Mouse (Mus musculus): ENCODE measurements around the gene Nsrp1.

Gene Nsrp1

DNA sequence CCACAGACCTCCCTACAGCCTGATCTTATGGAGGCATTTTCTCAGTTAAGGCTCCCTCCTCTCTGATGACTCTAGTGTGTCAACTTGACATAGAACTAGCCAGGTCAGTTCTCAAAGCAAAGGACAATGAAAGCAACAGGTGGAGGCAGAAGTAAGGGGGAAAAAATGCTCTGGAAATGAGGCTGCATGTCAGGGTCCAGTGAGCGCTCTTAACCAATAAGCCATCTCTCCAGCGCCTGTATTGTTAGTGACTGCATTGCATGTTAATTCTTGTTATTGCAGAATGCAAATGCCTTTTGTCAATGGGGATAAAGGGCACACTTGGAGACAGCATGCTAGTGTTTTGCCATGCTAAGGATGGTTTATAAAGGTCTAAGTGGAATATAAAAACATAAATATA lies 35.4 kb downstream of the Nsrp1 start:
- DNase-seq (ENCODE audit: low spot score in 2 of 2) = no peak

DNA sequence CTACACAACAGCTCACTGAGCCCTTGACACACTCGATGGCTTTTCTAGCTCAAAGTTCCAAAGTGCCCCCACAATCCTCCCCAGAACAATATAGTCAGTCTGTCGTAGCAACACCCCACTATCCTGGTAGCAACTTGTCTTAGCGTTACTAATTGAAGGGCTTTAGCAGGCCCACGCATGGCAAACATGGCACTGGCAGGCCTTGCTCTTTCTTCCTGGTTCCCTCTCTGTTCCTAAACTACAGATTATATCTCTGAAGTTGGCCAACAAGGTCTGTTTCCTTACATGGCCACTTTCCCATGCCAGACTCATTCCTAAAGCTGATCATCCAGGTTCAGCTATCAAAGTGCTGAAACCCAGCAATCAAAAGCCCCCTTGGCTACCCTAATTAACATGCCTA lies 36.3 kb downstream of the Nsrp1 start:
- DNase-seq (ENCODE audit: low spot score in 2 of 2) = no peak

DNA sequence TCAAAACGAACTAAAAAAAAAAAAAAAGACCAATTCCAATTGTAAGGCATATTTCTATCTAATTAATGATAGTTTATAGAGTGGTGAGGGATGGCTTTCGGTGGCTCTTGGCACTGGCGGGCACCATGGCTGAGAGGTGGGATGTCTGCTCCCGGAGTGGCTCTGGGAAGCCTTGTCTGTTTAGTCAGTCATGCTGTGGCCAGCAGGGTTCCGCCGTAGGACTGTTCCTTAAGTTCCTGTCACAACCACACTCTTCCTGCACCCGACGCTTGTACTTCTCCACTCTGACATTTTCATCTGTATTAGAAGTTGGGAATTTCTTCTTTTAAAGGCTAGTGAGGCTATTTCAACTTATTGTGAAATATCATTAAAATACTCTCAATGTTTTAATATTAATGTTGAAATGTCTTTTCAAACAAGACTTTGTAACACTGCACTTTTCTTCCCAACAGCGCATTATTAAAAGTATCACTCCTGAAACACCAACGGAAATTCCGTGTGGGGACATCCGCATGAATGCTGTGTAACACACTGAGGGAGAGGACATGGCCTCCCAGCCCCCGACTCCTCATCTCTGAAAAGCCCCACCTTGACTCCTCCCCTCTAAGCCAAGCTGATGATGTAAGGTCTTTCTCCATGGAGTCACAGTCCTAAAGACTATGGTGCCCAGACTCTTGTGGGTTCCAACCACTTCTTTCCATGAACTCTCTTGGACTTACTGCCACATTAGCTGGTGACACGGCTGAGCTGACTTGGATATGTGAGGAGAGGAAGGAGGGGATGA lies 46.9 kb downstream of the Nsrp1 start:
- DNase-seq (ENCODE audit: low spot score in 2 of 2) = no peak

DNA sequence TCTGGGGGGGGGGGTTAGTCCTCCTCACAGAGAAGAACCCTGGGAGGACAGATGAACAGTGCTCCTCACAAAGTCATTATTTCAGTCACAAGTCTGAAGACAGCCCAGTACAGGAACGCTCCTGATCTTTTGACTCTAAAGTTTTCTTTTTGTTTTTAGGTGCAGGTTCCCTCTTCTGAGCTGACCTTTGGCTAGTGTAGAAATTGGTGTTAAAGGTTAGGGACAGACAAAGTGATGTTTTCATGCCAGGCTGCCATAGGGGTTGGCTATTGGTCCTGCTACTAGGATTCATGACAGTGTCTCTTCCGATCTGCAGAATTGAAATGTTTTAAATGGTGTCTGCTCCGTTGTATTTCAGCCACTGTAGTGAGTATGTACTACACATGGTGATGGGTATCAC lies 50.1 kb downstream of the Nsrp1 start:
- DNase-seq (ENCODE audit: low spot score in 2 of 2) = no peak

DNA sequence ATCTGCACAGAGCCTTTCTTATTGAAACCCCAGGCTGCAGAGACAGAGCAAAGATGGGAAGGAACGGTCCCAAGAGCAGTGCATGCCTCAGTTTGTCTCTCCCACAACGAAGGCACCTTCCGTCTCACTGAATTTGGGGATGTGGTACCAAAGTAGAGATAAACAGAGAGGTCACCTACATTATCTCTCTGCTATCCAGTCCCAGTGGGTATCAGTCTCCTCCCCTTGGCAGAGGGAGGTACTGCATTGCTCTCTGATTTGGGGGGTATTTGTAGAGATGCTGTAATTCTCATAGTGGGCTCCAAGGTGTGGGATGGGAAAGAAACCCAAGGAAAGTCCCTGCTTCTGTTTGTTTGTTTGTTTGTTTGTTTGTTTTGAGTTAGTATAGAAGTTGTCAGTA lies 51.7 kb downstream of the Nsrp1 start:
- DNase-seq (ENCODE audit: low spot score in 2 of 2) = no peak

DNA sequence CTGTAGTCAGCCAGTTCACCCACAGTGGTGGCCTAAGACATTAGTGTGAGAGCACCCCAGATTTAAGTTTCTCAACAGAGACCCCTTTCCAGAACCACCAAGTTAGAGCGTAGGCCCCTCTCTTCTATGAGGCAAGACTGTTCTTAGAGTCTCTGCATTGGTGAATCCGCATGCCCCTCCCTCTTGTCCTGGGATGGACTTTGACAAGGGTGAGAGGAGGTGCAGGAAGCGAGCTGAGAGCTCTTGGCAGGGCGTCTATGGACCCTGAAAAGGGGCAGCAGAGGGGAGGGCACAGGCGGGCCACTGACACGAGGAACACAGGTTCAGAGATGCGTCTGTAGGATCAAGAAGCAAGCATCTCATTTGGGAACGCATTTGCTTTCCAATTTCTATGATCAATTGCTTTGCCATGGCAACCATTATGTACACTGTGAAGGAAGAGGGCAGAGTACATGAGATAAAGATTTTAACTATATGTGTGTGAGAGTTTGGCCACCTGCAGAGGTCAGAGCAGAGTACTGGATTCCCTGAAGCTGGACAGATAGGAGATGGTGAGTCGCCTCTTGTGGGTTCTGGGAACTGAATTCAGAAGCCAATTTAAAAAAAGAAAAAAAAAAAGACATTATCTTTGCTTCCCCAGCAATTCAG lies 56.4 kb downstream of the Nsrp1 start:
- DNase-seq (ENCODE audit: low spot score in 2 of 2) = no peak

DNA sequence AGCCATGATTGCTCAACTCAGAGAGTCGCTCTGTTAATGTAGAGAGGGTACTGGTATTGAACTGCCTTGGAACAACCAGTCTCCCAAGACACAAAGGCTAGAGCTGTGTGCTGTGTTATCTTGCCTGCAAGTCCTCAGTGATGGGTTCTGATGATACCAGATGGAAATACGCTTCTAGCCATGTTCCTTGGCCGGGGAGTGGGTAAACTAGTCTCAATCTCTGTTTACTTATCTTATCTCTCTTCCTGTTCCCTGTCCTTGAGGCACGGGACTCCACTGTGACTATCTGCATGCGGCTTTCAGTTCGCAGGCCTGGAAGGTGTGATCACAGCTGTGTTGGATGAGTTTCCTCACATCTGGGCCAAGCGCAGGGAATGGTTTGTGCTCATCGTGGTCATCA lies 58.7 kb downstream of the Nsrp1 start:
- DNase-seq (ENCODE audit: low spot score in 2 of 2) = no peak

DNA sequence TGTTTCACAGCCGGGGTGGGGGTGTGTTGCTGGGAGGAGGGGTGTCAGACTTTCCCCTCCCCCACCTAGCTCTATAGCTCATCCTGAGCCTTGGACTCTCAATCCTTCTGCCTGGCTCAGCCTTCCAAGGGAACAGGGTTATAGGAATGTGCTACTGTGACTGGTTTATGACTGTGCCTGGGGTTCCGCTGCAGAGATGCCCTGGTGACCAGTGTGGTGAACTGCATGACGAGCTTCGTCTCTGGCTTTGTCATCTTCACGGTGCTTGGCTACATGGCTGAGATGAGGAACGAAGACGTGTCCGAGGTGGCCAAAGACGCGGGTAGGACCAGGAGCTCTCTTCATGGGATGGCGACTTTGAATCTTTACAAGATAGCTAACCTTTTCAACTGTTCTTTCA lies 60.2 kb downstream of the Nsrp1 start:
- no peak for DNase-seq (ENCODE audit: low spot score in 2 of 2)

DNA sequence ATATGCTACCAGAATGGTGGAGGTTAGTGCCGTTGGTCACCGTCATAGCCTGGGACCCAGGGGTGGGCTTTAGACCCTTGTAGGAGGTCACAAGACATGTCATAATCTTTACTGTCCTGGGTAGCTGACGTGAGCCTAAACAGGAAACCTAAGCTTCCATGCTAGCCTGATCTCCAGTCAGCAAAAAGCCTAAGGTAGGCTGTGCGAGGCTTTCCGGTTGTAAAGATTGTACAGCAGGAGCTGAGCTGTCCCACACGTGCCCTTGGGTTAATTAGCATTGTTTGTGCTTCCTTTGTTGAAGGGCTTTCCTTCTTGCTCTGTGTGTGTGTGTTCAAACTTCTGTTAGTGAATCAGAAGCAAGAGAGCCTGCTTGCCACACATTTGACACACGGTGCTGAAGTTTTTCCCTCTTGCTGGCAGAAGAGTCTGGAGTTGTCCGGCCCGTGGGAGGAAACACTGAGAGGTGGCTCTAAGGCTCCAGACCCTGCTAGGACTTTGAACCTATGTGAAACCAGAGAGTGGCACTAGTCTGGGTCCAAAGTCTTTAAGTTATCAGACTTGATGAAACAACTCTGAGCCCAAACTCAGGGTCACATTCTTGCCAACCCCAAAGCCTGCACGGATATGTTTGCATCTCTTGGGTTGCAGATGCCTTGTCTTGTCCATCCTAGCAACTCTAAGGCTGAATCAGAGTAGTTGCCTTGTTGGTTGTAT lies 67.3 kb downstream of the Nsrp1 start:
- DNase-seq (ENCODE audit: low spot score in 2 of 2) = no peak

DNA sequence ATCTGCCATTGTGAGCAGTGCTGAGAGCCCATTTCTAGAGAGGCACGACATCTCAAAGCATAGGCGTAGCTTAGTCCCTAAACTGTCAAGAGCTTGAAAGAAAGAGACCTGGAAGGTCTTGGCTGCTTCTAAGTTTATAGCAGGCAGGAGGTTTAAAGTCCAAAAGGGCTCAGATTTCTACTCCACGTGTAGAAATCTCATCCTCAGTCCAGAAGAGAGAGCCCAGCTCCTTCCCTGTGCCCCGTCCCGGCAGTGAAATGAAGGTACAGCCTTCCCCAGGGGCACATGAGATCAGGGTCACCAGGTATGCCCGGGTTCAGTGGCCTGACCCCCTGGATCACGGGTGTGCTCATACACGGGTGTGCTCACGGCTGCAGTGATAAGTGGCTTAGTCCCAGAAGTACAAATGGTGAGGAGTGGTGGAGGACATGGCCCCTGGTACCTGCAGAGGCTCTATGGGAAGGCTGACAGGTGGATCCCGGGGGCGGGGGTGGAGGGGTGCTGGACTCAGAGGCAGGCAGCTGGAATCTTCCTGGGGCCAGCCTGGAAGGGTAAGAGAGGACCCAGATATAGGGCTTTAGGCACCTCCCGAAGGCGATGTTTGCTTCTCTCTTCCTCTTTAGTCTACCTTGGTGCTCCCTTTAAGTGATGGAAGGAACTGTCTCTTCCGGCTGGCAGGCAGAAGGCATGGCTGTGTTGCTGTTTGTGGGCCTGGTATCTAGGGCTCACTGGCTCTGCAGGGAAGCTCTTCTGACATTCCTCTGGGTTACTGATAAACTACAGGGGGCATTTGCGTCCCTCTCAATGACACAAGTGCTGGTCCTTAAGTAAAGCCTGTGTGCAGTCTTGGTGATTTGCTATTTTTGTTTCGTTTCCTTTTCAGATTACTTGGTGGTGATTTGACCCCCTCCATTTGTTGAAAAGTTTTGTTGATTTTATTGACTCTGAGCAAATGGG lies 68.9 kb downstream of the Nsrp1 start:
- no peak for DNase-seq (ENCODE audit: low spot score in 2 of 2)

DNA sequence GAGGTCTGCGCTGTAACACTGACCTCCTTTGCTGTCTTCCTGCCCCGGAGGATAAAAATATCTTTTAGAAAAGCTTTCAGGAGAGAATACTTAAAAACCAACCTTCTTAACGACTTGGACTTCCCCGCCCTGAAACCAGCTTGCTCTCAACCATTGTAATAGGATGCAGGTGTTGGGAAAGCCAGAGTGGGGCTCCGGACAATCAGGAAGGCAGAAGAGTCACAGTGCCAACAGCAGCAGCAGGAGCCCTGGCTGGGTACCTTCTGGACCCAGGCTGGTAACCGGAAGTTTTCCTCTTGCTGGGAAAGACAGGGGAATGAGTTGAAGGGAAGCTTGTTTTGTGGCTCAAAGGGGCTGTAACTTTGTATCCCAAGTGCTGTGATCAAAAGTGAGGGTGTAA lies 71.6 kb downstream of the Nsrp1 start:
- no peak for DNase-seq (ENCODE audit: low spot score in 2 of 2)

DNA sequence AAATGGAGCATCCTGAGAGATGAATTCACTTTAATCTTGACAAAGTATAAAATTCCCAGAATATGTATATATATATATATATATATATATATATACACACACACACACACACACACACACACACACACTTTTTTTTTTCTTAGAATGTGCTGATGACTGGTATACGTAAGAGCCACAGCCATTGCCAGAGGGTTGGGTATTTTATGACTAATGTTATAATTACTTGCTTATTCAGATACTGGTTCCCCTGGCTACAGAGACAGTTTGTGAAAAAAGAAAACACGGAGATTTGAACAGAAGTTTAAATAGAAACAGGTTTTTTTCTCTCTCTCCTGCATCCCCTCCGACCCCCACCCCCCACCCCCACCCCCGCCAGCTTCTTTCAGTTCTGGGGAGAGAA lies 72.4 kb downstream of the Nsrp1 start:
- no peak for DNase-seq (ENCODE audit: low spot score in 2 of 2)

DNA sequence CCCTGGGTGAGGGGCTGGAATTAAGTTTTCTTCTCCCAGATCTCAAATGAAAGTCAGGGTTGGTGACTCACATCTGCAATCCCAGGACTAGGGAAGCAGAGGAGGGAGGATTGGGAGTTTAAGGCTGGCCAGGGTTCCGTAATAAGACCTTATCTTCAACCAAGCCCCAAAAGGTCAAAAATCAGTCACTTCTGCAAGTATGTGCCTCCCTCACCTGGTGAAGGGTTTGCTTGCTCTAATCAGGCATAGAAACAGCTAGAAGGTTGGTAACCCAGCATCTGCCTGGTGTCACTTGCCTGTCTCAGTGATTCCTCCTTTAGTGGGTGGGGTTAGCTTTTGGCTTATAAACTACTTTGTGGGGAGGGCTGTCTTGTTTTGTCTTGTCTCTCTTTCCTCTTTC lies 75.9 kb downstream of the Nsrp1 start:
- DNase-seq (ENCODE audit: low spot score in 2 of 2) = no peak

DNA sequence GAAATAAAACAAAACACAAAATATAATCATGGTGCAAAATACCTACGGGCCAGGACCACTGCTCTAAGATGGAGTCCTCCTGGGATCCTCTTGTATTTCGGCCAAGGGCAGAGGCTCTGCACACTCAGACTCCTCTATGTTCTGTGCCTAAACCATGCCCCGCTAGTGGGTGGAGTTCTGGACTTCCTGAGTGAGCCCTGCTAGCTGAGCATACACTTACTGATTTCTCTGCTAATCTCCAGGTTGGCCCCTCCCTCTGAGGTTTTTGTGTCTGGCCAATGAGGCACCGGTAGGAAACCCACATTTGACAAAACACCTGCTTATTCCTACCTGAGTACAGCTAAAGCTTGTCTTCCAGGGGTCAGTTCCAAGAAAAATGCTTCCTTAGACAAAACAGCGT lies 77.5 kb downstream of the Nsrp1 start:
- DNase-seq (ENCODE audit: low spot score in 2 of 2) = no peak

DNA sequence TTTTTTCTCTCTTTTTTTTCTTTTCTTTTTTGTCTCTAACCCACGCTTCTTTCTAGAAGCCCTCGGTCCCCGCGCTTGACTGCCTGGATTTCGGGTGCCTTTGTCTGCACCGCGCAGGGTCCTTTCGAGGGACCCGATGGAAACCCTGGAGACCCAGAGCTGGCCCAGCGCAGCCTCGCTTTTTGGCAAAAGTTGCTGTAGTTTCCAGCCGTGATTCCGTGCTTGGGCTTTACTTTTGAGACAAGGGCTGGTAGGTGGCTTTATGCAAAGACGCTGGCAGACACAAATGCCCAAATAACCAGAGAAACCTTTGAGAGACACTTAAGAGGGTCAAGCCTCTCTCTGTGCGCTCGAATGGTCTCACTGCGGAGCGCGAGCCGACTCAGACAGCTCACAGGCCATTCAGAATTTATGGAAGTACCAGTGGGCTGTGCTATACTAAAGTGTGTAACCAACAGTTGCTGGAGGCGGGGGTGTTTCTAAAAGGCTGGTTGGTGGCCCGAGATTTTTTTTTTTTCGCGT lies 79.5 kb downstream of the Nsrp1 start:
- DNase-seq (ENCODE audit: low spot score in 2 of 2) = no peak

DNA sequence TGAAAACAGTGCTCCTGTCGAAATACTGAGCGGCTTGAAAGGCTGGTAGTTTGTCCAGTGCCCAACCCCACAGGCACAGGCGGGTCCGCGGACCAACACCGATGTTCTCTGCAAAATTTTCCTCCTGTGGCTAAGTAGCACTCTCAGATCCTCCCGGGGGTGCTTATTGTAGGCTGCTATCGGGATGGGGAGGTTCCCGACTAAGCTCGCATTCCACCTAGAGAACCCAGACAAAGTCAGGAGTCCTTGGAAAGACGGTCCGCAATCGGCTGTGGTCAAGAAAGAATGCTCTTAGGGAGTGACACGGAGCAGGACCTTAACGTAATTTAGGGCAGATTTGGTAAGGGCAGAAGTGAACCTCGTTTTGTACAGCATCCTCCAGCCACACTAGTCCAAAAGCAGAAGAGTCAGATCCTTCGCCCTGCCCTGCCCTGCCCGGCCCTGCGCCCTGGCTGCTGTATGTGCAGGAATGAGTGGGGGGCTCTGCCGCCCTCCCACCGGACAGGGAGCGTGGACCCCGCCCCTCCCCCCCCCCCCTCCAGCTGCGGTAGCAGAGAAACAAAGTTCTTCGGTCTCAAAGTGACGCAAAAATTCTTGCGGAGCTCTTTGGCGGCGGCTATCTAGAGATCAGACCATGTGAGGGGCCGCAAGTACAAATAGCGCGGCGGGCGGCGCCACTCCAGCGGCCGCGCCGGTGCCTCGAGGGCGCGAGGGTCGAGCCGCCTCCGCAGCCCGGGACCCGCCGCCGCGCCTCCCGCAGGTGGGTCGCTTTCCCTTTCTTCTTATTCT lies 80.1 kb downstream of the Nsrp1 start, which contains the start of gene Slc6a4:
Slc6a4 (plus strand) TSS at position 688 of the 789 bp plus-strand sequence.
- DNase-seq (ENCODE audit: low spot score in 2 of 2) = no peak

DNA sequence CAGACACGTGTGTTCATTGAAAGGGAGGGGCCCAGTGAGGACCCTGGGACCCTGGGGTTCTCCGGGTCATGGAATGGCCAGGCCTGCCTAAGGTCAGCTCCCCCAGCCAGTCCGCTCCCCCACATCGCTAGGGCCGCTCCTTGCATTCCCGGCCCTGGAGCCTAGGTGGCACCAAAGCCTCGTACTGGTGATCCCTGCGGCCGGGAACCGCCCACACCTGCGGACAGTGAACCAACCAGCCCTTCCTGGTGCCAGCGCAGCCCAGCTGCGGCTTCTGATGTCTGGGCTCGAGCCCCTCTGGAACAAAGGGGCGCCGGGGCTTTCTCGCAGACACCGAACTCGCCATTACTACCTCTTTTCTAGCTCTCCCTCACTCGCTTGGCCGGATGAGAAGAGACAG lies 80.9 kb downstream of the Nsrp1 start:
- peak; percentile 11 to 56 for DNase-seq (ENCODE audit: low spot score in 2 of 2)

DNA sequence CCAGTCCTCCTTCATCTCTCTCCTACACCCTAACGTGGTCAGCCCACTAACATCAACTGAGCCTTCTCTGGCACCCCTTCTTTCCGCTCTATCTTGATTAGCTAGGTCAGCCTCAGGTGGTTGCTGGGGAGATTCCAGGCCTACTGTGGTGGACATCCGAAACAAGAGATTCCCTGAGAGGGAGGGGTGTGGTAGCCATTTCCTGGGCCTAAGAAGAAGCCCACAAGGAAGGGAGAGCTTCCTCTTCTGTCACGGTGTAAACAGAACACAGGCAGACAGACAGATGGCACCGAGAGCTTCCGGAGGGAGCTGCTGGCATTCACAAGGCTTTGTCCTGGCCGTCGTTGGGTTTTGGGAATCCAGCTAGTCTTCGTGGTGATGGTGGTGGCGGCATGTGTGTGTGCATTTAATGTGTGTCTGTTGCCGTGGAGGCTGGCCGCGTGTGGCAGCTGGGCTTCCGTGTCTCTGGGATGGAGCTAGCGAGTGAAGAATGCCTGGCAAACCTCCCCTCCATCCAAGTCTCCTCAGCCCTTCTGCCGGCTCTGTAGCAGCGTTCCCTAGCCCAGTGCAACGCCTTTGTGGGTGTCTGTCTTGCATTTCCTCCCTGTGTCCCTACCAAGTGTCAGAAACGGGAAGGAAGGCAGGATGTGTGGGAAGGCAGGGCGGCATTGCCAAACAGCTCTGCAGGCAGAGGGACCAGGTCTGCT lies 82.1 kb downstream of the Nsrp1 start:
- DNase-seq (ENCODE audit: low spot score in 2 of 2) = no peak
